Mouse (Mus musculus): Measurements from ENCODE around the gene Espn.

Gene Espn

DNA sequence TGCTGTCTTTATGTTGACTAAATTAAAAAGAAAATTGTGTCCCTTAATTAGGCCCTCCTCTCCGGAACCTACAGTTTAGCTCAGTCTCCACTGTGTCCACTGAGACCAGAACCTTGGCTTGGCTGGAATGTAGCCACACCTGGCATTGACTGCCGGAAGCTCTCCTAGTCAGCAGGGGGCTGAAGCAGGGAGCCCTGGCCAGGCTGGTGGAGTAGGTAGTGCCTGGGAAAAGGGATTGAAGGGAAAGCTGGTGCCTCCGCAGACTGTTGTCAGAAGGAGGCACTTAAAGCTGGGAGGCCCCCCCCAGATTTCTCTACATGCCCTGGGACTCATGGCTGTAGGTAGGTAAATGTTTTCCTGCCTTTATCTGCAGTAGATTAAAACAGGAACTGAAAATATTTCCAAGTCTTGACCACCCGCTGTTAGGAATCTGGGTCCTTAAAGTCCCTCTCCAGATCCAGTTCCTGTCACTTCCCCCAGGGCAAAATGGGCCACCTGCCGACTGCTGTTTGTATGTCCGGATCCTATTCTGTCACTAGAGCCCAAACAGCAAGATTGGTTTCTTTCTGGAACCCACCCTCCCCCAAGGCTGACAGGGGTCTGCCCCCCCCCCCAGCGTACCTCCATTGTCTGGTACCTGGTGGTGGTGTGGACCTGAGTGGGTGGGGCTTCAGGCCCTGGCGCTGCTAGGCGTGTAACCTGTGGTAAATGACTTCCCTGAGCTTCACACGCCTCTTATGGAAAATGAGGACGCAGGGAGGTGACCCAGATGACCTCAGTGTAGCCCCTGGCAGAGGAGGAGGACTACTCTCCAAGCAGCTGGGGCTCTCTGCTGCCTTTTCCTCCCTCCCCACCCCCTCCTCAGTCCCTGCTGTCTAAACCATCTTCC lies 54.0 kb downstream of the Espn start:
- DNase-seq (ENCODE audit: low spot score in 2 of 2) = no peak

GRCm38 (mm10) chr4:152096927-152097326 lies 55.2 kb downstream of the Espn start:
- no peak for DNase-seq (ENCODE audit: low spot score in 2 of 2)

DNA sequence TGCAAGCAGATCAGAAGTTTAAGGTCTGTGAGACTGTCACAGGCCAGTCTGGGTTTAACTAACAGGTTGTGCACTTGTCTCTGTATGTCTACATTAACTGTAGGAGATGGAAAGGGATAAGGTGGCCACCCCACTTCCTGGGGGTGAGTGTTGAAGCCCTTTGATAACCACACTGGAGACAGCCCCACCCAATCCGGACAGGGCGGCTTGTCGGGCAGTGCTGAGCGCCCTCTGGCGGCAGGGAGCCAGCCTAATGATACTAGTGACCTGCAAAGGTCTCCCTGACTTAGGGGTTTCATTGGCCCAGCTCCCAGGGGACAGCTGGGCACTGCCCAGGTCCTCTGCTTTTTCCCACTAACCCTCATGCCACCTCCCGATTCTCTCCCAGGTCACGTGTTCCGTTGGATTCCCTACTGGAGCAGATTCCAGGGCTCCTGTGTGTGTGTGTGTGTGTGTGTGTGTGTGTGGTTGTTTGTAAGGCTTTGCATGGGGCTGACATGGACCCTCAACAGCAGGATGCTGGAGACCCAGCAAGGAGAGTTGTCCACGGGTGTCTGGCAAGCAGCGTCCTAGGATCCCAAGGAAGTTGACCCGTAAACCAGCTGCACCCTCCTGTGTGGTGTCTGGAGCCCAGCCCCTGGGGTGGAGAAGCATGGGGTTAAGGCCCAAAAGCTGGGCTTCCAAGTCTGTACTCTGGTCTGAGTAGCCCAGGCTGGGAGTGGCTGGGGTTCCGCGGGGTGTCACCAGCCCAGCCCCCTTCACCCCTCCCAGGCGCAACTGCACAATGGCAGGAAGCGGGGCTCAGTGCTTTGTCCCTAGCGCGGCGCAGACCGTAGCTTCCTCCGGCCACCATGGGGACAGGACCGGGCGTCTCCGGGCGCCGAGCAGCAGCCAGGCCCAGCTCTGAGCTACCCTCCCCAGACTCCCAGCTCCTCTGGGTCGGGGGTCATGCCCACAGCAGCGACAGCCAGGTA lies 55.9 kb downstream of the Espn start:
- DNase-seq (ENCODE audit: low spot score in 2 of 2) = peak; percentile 86 to 89

DNA sequence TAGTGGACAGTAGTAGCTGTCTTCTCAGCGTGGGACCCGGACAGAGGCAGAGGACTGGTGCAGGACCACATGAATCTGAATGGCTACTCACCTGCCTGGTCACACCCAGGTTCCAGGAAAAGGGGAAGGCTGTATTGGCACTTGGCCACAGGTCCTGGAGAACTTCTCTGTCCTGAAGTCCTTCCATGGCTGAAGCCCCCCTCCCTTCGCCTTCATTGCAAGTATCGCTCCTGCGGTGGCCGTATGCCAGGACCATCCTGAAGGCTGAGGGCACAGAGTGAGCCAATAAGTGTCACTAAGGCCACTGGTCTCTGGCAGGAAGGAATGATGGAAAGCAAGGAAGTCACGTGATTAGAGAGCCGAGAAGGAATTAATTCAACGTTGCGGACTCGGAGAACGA lies 57.9 kb downstream of the Espn start:
- no peak for DNase-seq (ENCODE audit: low spot score in 2 of 2)

- no peak for DNase-seq (ENCODE audit: low spot score in 2 of 2)
These were observed 59.3 kb downstream of the Espn start for GRCm38 (mm10) chr4:152092751-152093293.

DNA sequence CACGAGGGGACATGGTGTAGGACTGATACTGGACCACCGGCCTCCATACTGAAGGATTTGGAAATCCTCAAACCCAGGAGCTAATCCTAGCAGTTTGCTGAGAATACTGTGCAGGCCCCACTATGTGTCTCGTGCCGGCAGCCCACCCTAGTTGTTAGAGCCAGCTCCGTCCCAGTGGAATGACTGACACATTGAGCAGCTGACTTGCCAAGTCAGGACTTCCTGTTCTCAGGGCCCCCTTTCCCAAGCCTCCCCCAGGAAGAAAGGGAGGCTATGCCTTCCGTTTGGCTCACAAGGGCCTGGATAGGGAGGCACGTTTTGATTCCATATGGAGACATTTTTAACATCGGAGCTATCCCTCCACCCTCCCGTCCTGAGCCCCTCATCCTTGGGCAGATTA lies 62.0 kb downstream of the Espn start:
- DNase-seq (ENCODE audit: low spot score in 2 of 2) = no peak

- DNase-seq (ENCODE audit: low spot score in 2 of 2) = no peak
These were observed 63.5 kb downstream of the Espn start for GRCm38 (mm10) chr4:152088556-152089120.

GRCm38 (mm10) chr4:152088133-152088532 lies 64.0 kb downstream of the Espn start:
- no peak for DNase-seq (ENCODE audit: low spot score in 2 of 2)

GRCm38 (mm10) chr4:152087211-152088081 lies 64.7 kb downstream of the Espn start:
- DNase-seq (ENCODE audit: low spot score in 2 of 2) = no peak

DNA sequence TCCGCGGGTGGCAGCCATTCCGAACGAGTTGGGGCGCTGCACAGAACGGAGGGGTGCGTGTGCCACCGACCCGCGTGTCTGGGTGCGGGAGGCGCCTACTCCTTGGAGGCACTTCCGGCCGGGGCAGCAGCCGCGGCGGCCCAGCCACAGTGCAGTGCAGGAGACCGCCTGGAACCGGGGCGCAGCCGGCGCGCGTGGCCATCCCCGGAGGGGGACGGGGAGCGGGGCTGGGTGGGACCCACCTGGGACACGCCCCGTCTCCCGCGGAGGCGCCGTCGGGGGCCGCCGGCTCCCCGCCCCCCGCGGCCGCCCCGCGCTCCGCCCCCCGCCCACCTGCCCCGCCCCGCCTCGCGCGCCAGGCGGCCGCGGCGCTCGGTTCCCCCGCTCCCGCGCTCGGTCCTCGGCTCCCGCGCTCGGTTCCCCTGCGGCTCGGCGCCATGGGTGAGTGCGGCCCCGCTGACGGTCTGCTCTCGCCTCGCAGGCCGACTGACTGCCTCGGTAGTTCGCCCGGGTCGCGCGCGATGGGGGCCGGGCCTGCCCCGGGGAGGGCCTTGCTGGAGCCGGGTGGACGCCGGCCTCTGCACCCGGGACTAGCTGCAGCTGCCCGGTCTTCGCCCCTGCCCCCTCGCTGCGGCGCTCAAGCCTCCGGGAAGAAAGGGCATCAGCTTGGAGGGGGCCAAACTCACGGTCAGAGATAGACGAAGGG lies 65.5 kb downstream of the Espn start:
- peak; percentile 14 to 24 for DNase-seq (ENCODE audit: low spot score in 2 of 2)

GRCm38 (mm10) chr4:152084616-152085015 lies 67.6 kb downstream of the Espn start:
- DNase-seq (ENCODE audit: low spot score in 2 of 2) = no peak

DNA sequence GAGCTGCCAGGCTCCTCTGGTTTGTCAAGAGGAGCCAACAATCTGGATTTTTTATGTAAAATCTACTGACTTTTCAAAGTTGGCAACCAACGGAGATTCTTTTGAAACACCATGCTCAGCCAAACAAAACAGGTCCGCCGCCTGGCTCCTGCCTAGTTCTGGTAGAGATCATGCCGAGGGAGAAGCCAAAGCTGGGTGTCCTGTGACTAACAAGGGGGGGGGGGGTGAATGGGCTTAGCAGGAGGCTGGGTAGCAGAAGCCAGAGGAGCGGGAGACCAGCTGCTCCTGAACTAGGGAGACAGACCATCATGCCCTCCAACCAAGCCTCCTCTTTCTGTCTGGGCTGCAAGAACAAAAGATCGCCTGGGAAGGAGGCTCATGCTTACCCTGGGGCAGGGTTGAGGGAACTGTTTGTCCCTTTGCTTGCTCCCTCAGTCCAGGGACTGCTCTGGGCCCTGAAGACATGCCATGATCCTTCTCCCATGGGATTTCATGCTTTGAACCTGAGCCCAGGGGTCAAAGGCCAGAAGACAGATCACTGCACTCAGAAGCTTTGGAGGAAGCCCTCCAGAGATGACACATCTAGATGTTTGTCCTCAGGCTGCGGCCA lies 68.5 kb downstream of the Espn start:
- no peak for DNase-seq (ENCODE audit: low spot score in 2 of 2)

DNA sequence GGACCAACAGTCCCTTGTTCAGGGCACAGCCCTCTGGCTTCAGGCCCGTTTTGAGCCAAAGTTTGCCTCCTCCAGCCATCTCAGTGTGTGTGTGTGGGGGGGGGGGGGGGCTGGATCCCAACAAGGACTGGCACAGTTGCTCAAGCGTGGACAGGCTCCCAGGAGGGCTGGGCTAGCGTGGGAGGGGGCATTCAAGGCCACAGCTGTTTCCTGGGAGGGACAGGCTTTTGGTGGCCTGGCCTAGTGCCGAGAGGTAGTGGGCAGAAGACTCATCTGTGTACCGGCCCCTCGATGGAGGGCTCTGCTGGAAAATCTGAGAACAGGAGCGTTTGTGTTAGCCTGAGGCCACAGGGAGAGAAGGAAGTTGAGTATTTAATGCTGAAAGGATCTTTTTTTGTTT lies 72.2 kb downstream of the Espn start:
- no peak for DNase-seq (ENCODE audit: low spot score in 2 of 2)

- no peak for DNase-seq (ENCODE audit: low spot score in 2 of 2)
These were observed 72.9 kb downstream of the Espn start for GRCm38 (mm10) chr4:152079261-152079660.

- DNase-seq (ENCODE audit: low spot score in 2 of 2) = no peak
These were observed 74.1 kb downstream of the Espn start for GRCm38 (mm10) chr4:152078105-152078530.

GRCm38 (mm10) chr4:152077191-152077590 lies 75.0 kb downstream of the Espn start:
- DNase-seq (ENCODE audit: low spot score in 2 of 2) = no peak

DNA sequence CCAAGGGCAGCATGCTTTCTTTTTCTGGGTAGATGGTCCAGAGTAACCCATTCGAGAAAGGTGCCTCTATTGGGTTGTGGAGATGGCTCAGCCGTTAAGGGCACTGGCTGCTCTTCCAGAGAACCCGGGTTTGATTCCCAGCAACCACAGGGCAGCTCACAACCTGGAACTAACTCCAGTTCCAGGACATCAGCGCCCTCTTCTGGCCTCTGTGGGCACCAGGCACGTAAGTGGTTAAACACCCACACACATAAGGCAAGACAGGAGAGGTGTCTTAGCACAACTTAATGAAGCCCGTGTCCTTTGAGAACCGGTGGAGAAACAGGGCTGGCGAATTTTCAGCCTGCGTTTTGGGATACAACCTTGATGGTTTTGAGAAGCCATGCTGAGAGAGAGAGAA lies 77.6 kb downstream of the Espn start:
- no peak for DNase-seq (ENCODE audit: low spot score in 2 of 2)

DNA sequence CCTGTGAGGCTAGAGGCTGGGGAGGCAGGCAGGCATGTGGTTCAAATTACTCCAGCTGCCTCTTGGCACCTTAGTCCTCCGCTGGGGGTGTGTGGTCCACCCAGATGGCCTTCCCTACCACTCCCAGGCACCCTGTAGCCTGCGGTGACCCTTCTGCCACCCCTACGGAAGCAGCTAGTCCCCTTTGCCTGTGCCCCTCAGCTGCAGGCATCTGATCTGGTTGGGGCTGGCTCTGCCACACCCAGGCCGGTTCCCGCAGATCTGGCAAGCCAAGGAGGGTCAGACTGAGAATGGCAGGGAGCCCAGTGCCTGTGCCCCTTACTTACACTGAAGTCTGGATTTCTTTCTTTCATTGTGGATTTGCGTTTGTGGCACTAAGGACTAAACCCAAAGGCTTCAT lies 78.5 kb downstream of the Espn start:
- DNase-seq (ENCODE audit: low spot score in 2 of 2) = no peak

- DNase-seq (ENCODE audit: low spot score in 2 of 2) = no peak
These were observed 79.5 kb downstream of the Espn start for GRCm38 (mm10) chr4:152072655-152073054.

GRCm38 (mm10) chr4:152072121-152072601 lies 80.0 kb downstream of the Espn start, which contains the start of gene Plekhg5:
Plekhg5 (plus strand) TSS chr4:152072498.
- no peak for DNase-seq (ENCODE audit: low spot score in 2 of 2)
